Mouse (Mus musculus) neural tube, embryonic 10.5 days (tissue): ENCODE data around the gene Mrgprx1.

Experiments used
- DNase-seq: peaks from one replicate; pipeline ENCODE4 v3.0.0-alpha.2; 2017; ENCODE audit warnings: low spot score; ENCODE audit errors: extremely low spot score

The Mrgprx1 gene

DNA sequence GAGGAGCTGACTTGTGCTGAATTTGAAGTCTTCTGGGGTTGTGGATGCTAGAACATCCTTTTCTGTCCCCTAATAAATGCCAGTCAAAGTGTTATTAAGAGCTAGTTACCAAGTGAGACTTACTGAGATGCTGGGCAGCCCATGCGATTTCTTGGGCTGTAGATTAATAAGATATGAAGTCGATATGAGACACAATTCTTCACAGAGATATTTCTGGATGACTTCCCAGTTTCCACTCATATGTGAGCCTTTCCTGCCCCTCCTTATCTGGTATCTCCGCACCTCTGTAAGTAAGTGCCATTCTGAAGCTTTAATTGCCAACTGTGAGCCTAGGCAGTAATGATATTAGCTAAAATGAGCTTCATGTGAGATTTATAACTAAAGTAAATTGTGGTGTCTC lies at the start of gene Mrgprx1:
Mrgprx1 (minus strand) TSS at position 101 of the 400 bp plus-strand sequence.
- no peak for DNase-seq

- no peak for DNase-seq
Measured at GRCm38 (mm10) chr7:48075521-48075920, 48.1 kb upstream of the Mrgprx1 start.

DNA sequence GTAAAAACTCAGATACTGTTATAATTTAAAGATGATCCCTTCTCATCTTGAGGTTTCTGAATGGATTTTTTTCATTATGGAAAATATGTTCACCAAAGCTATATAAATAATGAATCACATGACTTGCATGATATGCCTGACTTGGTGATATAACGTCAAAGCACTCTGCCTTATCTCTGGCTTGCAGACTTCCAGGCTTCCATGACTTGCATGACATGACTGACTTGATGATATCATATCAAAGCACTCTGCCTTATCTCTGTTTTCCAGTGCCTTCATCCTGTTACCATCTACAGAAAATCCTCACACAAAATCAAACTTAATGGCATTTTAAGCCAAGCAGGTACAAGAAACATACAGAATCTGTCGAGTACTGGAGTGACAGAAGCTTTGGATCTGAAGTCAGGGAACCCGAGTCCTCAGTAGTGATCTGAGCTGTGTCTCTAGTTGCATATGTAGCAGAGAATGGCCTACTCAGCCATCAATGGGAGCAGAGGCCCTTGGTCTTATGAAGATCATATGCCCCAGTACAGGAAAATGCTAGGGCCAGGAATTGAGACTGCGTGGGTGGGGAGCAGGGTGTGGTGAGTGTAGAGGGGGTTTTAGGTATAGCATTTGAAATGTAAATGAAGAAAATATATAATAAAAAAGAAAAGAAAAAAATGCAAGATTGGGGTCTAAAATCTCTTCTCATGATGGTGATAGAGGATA lies 19.2 kb upstream of the Mrgprx1 start:
- no peak for DNase-seq

DNA sequence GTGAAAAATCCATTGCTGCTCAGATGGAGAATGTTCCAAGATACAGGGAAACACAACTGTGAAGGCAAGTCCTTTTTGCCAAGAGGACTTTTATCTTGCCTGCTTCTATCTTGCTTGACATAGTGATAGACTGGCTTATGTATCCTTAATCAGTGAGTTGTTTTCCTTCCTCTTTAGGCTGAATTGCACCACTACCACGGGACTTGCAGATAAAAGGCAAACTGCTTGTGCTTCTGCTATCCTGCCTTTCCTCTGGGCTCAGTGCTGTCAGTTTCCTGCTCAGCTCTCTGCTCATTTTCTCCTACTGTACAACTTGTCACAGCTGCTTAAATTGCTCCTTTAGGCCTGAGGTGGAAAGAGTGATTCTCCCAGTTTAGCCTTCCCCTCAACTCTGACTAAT lies 16.6 kb upstream of the Mrgprx1 start:
- no peak for DNase-seq

GRCm38 (mm10) chr7:48017874-48018273 lies 9.5 kb downstream of the Mrgprx1 start:
- DNase-seq = no peak

DNA sequence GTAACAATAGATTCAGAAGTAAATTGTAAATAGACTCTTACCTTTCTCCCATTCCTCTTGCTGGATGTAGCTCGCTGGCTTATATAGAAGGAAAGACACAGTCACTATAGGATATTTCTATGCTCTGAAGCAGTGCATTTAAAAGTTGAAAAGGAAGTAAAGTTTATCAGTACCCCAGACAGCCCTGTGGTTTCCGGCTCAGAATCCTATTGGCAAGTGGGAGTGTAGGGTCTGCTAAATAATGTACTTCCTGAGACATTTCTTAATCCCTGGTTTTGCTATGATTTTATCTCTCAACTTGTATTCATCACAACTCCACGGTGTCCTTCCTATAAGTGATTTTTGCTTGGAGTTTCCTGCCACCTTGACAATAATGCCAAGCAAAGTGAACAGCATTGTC lies 31.7 kb downstream of the Mrgprx1 start:
- no peak for DNase-seq

GRCm38 (mm10) chr7:47986752-47987151 lies 40.6 kb downstream of the Mrgprx1 start:
- no peak for DNase-seq

- no peak for DNase-seq
Measured at GRCm38 (mm10) chr7:47981995-47982394, 45.4 kb downstream of the Mrgprx1 start, which contains the start of gene Mrgpra4. Gene Mrgpra4, minus strand, starts transcription at chr7:47982095.
